Mouse (Mus musculus) heart, embryonic 12.5 days (tissue): ENCODE data around the gene Pskh1. TPM values are rescaled to one million over a fixed set of nuclear protein-coding genes. Genes with fewer than 3 reads are reported as not detected.
A peak's percentile ranks its signal among the peaks of the same experiment; 100 is the strongest.

Experiments
- ATAC-seq: fragments of 200-750 bp; cut with Nextera tagmentation; 2 replicates; pipeline ENCODE4 v1.8.0; 2017; ENCODE audit warnings: moderate TSS enrichment, moderate library complexity; ENCODE audit not compliant: insufficient number of reproducible peaks, low FRiP score
- H3K27ac ChIP-seq: fragments of 300-500 bp; sonication (generic); 2 replicates; pipeline ENCODE4 v1.5.1; 2016; ENCODE audit warnings: mild to moderate bottlenecking, moderate library complexity; ENCODE audit not compliant: poor library complexity, severe bottlenecking
- H3K27me3 ChIP-seq: fragments of 300-500 bp; sonication (generic); replicated peaks from 2 replicates; pipeline ENCODE4 v1.6.1; 2016; ENCODE audit warnings: mild to moderate bottlenecking, moderate library complexity
- H3K36me3 ChIP-seq: fragments of 300-500 bp; sonication (generic); 2 replicates; pipeline ENCODE4 v1.6.1; 2016; ENCODE audit warnings: mild to moderate bottlenecking, moderate library complexity
- H3K4me1 ChIP-seq: fragments of 300-500 bp; sonication (generic); replicated peaks from 2 replicates; pipeline ENCODE4 v1.6.1; 2016; ENCODE audit warnings: mild to moderate bottlenecking
- H3K4me2 ChIP-seq: fragments of 300-500 bp; sonication (generic); 2 replicates; pipeline ENCODE4 v1.6.1; 2016; ENCODE audit warnings: mild to moderate bottlenecking, moderate library complexity
- H3K4me3 ChIP-seq: fragments of 300-500 bp; sonication (generic); 2 replicates; pipeline ENCODE4 v1.5.1; 2016; ENCODE audit warnings: mild to moderate bottlenecking
- H3K9ac ChIP-seq: fragments of 300-500 bp; sonication (generic); 2 replicates; pipeline ENCODE4 v1.6.1; 2016; ENCODE audit warnings: mild to moderate bottlenecking, moderate library complexity
- H3K9me3 ChIP-seq: fragments of 300-500 bp; sonication (generic); replicated peaks from 2 replicates; pipeline ENCODE4 v1.6.1; 2016; ENCODE audit warnings: mild to moderate bottlenecking, moderate library complexity
- WGBS: fragments of 180-500 bp; shearing (Covaris S2); methylation state at CpG from one replicate; pipeline ENCODE4 v1.1.7; 2016; 5-methylcytosine and 5-hydroxymethylcytosine counted together
- polyA plus RNA-seq: library from polyadenylated mRNA; unstranded; fragments of >200 nt; fragmentation: Nextera tagmentation; extraction: Ambion mirVana; gene quantifications from 2 replicates; pipeline ENCODE4 v1.2.1, GENCODE M21; 2016

The Pskh1 gene
- polyA plus RNA-seq, 1 experiment from 2014 or later, result 27.4 TPM

DNA sequence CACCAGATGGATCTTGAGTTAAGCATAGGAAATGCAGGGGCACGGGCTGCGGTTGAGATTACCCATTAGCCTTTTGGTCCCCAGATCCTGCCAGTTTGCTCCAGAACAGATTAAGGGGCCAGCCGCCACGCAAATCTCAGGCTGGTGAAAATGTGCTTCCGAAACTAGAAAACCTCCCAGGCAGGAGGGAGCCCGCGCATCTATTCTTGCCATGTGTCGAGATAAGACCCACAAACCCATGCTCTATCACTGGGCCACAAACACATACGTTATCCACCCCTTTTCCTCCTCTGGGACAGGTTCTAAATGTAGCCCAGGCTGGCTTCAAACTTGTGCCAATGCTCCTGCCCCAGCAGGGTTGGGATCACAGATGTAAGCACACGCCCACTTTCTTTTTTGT lies 61.3 kb downstream of the Pskh1 start:
- no peak overlapping the region for H3K4me3 ChIP-seq
- H3K4me2 ChIP-seq, result no peak overlapping the region
- 66% methylated on average over 10 of the region's 10 CpGs for WGBS
- H3K36me3 ChIP-seq, result peaks cover 39% of the 10 kb centered on the region
- ATAC-seq, result no peak
- H3K4me1 ChIP-seq, result peaks cover 62% of the 10 kb centered on the region
- H3K9ac ChIP-seq, result no peak overlapping the region
- no peaks in the 10 kb centered on the region for H3K27me3 ChIP-seq
- no peaks in the 10 kb centered on the region for H3K9me3 ChIP-seq
- no peak overlapping the region for H3K27ac ChIP-seq

DNA sequence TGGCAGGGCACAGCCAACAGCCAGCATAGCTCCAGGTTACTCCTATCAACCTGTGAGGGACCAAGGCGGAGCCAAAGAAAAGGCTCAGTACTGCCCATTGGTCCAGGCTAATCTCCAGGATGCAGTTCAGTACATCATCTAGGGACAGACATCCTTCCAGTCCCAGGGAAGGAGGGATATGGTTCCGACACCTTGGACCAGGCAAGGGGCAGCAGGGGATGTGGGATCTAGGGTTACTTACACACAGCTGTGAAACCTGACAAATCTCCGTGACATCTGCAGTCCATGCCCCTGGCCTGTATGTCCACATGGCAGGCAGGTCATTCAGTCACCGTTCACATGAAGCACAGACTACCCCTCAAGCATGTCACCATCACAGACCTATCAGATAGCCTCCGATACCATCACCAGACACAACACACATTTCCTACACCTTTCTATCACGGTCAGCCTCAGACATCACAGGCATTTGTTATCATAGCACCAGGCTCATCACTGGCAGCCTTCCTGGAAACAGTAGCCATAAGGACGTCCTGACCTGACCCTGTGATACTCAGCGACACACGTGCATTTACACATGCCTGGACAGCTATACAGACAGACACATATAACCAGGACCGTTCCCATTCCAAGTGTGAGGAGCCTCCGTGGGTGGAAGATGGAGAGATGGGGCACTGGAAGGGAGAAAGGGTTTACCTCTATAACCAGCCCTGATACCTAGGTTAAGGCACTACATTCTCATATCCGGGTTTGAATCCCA lies 64.4 kb downstream of the Pskh1 start:
- no peaks in the 10 kb centered on the region for H3K27me3 ChIP-seq
- peak overlapping the region; percentile 69 for H3K4me3 ChIP-seq
- peak overlapping the region; percentile 86 for H3K9ac ChIP-seq
- H3K27ac ChIP-seq, result 0 out of 2 replicates have a peak overlapping the region, but pooled peaks have one; percentile 90
- 43% methylated on average over 12 of the region's 12 CpGs for WGBS
- peak overlapping the region; percentile 81 for H3K4me2 ChIP-seq
- H3K36me3 ChIP-seq, result peaks cover 10% of the 10 kb centered on the region
- no peaks in the 10 kb centered on the region for H3K9me3 ChIP-seq
- H3K4me1 ChIP-seq, result peaks cover 62% of the 10 kb centered on the region
- no peak for ATAC-seq

DNA sequence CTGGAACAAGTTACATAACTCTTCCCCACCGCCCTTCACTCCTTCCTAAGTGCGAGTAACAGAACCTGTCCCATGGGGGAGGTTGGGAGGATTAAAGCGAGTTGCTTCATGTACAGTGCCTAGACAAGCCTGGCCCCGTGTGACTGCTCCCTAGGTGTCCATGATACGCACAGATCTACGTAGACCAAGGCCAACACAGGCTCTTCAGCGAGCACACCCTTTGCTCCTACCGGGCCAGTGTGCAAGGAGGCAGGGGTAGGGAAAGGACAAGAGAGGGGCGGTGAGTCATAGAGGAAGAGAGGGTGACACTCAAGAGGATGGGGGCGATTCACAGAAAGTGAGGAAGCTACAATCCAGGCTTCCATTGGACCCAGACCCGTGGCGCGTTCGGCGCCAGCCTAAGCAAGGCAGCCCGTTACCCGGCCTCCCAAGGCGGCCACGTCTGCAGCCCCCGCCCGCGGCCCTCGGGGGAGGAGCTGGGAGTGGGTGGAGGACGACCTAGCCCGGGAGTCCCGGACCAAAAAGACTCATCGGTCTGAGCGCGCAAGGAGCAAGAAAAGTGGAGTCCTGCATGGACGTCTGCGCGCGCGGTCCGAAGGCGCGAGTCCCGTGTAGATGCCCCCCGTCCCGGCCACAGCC lies 65.1 kb downstream of the Pskh1 start:
- Histone ChIP-seq H3K4me2 (peak overlapping the region; percentile 81), H3K9ac (peak overlapping the region; percentile 86), H3K9me3 (no peaks in the 10 kb centered on the region), H3K27me3 (no peaks in the 10 kb centered on the region), H3K36me3 (peaks cover 3% of the 10 kb centered on the region), H3K27ac (peak overlapping the region; percentile 90), H3K4me3 (peak overlapping the region; percentile 69), H3K4me1 (peaks cover 62% of the 10 kb centered on the region)
- 1% methylated on average over 40 of the region's 40 CpGs for WGBS
- peak; percentile 66 for ATAC-seq

DNA sequence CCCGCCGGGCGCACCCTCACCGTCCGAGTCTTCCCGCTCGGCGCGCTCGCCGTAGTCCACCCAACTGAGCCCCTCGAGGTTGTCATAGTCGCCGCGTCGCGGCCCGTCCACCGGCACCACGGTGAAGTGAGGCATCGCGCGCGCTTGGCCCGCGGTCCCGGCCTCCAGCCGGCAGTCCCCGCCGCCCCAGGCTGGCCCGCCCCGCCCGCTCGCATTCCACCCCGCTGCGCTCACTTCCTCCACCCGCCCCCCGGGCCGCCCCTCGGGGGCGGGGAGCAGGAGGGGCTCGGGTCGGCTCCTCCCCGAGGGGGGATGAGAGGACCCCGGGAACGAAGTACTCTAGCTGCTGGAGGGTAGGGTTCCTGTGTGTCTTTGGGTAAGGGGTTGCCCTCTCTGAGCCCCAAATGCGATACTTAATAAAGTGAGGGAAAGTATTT lies 65.7 kb downstream of the Pskh1 start, which contains the start of gene Slc12a4:
Gene Slc12a4, minus strand, starts transcription at position 193 of the 437 bp plus-strand sequence.
- no peaks in the 10 kb centered on the region for H3K36me3 ChIP-seq
- H3K4me2 ChIP-seq, result peak within 1 kb of the TSS; percentile 81
- H3K27me3 ChIP-seq, result no peaks in the 10 kb centered on the region
- no peaks in the 10 kb centered on the region for H3K9me3 ChIP-seq
- peak within 1 kb of the TSS; percentile 90 for H3K27ac ChIP-seq
- peak; percentile 90 for ATAC-seq
- H3K9ac ChIP-seq, result peak within 1 kb of the TSS; percentile 86
- WGBS, result under 1% methylated on average over 47 of the region's 47 CpGs
- H3K4me3 ChIP-seq, result peak within 1 kb of the TSS; percentile 69
- peaks cover 62% of the 10 kb centered on the region for H3K4me1 ChIP-seq

DNA sequence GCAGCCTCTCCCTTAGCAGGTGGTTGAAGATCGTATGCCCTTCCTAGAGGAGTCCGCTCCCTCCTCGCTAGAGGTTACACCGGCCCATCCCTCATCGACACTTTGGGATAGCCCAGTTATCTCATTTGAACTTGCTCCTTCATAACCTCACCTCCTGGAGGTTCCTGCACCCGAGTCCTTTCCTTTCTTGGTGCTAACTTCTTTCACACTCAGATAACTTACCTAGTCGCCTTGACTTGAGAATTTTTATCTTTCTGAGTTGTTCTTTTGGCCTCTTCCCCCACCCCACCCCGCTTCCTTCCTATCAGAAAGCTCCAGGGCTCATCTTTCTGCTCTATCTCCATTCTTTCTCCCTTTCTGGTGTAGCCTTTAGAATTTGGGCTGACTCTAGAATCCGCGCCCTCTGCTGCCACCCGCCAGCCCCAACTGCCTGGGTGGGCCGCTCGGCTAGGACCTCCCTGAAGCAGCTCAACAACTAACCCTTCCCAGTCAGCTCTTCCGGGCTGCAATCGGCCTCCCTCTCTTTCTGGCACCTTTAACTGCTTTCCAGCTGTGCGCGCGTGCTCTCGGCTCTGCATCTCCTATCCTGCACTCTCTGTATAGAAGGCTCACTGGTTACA lies 66.6 kb downstream of the Pskh1 start:
- peaks cover 55% of the 10 kb centered on the region for H3K4me1 ChIP-seq
- H3K9me3 ChIP-seq, result no peaks in the 10 kb centered on the region
- ATAC-seq, result peak; percentile 27; the same call in 1 of the 2 replicates
- H3K36me3 ChIP-seq, result no peaks in the 10 kb centered on the region
- H3K4me2 ChIP-seq, result peak overlapping the region; percentile 81
- H3K27me3 ChIP-seq, result no peaks in the 10 kb centered on the region
- peak overlapping the region; percentile 69 for H3K4me3 ChIP-seq
- 4% methylated on average over 19 of the region's 19 CpGs for WGBS
- H3K9ac ChIP-seq, result 0 out of 2 replicates have a peak overlapping the region, but pooled peaks have one; percentile 49
- peak overlapping the region; percentile 90 for H3K27ac ChIP-seq

DNA sequence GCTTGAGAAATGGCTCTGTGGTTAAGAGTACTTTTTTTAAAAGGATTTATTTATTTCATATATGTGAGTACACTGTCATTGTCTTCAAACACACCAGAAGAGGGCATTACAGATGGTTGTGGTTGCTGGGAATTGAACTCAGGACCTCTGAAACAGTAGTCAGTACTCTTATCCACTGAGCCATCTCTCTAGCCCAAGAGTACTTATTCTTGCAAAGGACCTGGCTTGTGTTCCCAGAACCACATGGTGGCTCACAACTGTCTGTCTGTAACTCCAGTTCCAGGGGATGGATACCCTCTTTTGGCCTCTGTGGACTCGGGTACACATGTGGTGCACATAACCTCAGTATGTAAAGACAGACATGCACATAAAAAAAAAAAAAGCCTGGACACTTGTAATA lies 69.1 kb downstream of the Pskh1 start:
- 81% methylated on average over 1 of the region's 1 CpGs for WGBS

DNA sequence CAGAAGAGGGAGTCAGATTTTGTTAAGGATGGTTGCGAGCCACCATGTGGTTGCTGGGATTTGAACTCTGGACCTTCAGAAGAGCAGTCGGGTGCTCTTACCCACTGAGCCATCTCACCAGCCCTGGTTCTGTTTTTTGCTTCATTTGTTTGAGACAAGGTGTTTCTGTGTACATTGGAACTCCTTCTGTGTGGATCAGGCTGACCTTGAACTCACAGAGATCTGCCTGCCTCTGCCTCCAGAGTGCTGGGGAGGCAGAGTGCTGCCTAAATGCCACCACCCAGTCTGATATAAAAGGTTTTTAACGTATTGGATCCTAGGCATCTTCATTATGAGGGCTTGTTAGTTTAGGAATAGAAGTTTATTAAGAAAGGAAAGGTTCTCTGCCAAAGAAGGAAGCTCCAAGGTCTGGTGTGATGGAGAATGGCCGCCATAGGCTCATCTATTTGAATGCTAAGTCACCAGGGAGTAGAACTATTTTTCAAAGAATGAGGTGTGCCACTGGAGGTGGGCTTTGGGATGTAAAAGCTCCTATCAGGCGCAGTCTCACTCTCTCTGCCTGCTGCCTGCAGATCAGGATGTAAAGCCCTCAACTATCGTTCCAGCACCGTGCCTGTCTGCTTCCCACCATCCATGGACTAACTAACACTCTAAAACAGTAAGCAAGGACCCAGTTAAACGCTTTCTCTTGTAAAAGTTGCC lies 70.9 kb downstream of the Pskh1 start:
- Histone ChIP-seq H3K9ac (no peak overlapping the region), H3K4me3 (no peak overlapping the region), H3K27ac (no peak overlapping the region), H3K4me1 (peaks cover 18% of the 10 kb centered on the region), H3K9me3 (no peaks in the 10 kb centered on the region), H3K4me2 (no peak overlapping the region), H3K27me3 (no peaks in the 10 kb centered on the region), H3K36me3 (no peaks in the 10 kb centered on the region)
- no peak for ATAC-seq
- WGBS, result 71% methylated on average over 8 of the region's 8 CpGs

More for the DNA sequence above, 69.1 kb downstream of the Pskh1 start:
- Histone ChIP-seq H3K4me2 (no peak overlapping the region), H3K4me1 (peaks cover 30% of the 10 kb centered on the region), H3K4me3 (no peak overlapping the region), H3K9me3 (no peaks in the 10 kb centered on the region), H3K9ac (no peak overlapping the region), H3K27me3 (no peaks in the 10 kb centered on the region), H3K27ac (no peak overlapping the region), H3K36me3 (no peaks in the 10 kb centered on the region)
- ATAC-seq, result no peak

DNA sequence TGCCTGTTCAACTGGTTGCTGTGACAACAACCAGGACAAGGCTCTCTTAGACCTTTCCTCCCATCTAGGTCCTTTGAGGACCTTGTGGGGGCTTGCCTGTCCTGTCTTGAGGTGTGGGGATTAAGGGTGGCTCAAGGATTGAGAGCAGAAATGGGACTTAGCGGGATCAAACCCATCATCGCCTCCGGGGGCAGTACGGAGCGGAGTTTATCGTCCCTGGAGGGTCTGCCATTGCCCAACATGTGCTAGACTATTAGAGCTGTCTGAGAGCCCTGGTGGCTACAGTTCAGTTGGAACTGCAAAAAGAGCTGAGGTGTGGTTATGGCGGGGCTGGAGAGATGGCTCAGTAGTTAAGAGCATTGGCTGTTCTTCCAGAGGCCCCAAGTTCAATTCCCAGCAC lies 75.1 kb downstream of the Pskh1 start:
- Histone ChIP-seq H3K9ac (no peak overlapping the region), H3K4me3 (no peak overlapping the region), H3K36me3 (no peaks in the 10 kb centered on the region), H3K9me3 (no peaks in the 10 kb centered on the region), H3K4me1 (no peaks in the 10 kb centered on the region), H3K27ac (no peak overlapping the region), H3K27me3 (no peaks in the 10 kb centered on the region), H3K4me2 (no peak overlapping the region)
- ATAC-seq, result no peak
- 64% methylated on average over 7 of the region's 7 CpGs for WGBS

DNA sequence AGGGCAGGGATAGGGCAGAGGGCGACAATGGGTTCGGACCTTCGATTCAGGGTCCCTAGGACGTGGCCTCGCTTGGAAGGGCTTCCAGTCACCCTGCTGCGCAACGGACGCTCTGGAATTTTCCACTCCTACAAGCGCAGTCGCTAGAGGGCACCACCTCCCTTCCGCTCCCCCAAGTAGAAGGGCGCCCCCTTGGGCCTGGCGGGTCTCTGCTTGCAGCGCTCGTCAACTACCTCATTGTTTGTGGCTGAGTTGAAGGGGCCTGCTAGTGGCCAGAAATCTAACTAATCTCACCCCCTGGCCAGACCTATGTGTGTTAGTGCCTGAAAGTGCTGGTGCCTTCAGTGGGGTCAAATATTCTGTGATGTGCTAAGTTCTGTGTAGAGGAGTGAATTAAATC lies 79.1 kb downstream of the Pskh1 start, which contains the start of gene Dpep3:
Gene Dpep3, minus strand, starts transcription at position 105 of the 400 bp plus-strand sequence.
- ATAC-seq, result no peak
- 92% methylated on average over 15 of the region's 15 CpGs for WGBS
- no peak within 1 kb of the TSS for H3K4me3 ChIP-seq
- no peak within 1 kb of the TSS for H3K4me2 ChIP-seq
- no peak within 1 kb of the TSS for H3K9ac ChIP-seq
- H3K27ac ChIP-seq, result no peak within 1 kb of the TSS
- no peaks in the 10 kb centered on the region for H3K27me3 ChIP-seq
- H3K4me1 ChIP-seq, result no peaks in the 10 kb centered on the region
- no peaks in the 10 kb centered on the region for H3K9me3 ChIP-seq
- no peaks in the 10 kb centered on the region for H3K36me3 ChIP-seq

DNA sequence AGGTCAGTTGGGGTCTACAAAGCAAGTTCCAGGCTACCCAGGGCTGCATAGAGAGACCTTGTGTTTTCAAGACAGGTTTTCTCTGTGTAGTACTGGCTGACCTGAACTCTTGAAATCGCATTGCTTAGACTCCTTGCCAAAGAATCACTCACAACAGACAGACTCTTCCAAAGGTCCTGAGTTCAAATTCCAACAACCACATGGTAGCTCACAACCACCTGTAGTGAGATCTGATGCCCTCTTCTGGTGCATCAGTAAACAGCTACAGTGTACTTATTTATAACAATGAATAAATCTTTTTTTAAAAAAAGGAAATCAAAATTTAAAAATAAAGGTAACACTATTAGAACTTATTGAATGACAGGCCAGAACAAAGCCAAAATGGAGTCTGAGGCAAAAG lies 80.9 kb downstream of the Pskh1 start:
- no peaks in the 10 kb centered on the region for H3K9me3 ChIP-seq
- no peak overlapping the region for H3K4me3 ChIP-seq
- H3K4me2 ChIP-seq, result no peak overlapping the region
- H3K9ac ChIP-seq, result no peak overlapping the region
- no peaks in the 10 kb centered on the region for H3K4me1 ChIP-seq
- no peaks in the 10 kb centered on the region for H3K36me3 ChIP-seq
- H3K27me3 ChIP-seq, result 0 out of 2 replicates have a peak, but pooled peaks cover 3% of the 10 kb centered on the region
- H3K27ac ChIP-seq, result no peak overlapping the region
- WGBS, result 88% methylated on average over 1 of the region's 1 CpGs
- ATAC-seq, result no peak
